Mouse (Mus musculus) forebrain, embryonic 16.5 days (tissue): ENCODE data around the gene Akt1. TPM values are rescaled to one million over a fixed set of nuclear protein-coding genes. Genes with fewer than 3 reads are reported as not detected.
A peak's percentile ranks its signal among the peaks of the same experiment; 100 is the strongest.

Experiments
- ATAC-seq: fragments of 200-750 bp; cut with Nextera tagmentation; 2 replicates; pipeline ENCODE4 v1.8.0; 2017; ENCODE audit warnings: mild to moderate bottlenecking, moderate library complexity
- H3K27ac ChIP-seq: fragments of 300-500 bp; sonication (generic); 2 replicates; pipeline ENCODE4 v1.5.1; 2014; ENCODE audit warnings: low read length, control low read depth
- H3K27me3 ChIP-seq: fragments of 300-500 bp; sonication (generic); replicated peaks from 2 replicates; pipeline ENCODE4 v1.6.1; 2014; ENCODE audit warnings: low read length; ENCODE audit not compliant: control insufficient read depth, insufficient read depth
- H3K36me3 ChIP-seq: fragments of 300-500 bp; sonication (generic); 2 replicates; pipeline ENCODE4 v1.6.1; 2014; ENCODE audit not compliant: control insufficient read depth, insufficient read depth
- H3K4me1 ChIP-seq: fragments of 300-500 bp; sonication (generic); replicated peaks from 2 replicates; pipeline ENCODE4 v1.6.1; 2014; ENCODE audit warnings: low read length; ENCODE audit not compliant: control insufficient read depth, insufficient read depth
- H3K4me2 ChIP-seq: fragments of 300-500 bp; sonication (generic); 2 replicates; pipeline ENCODE4 v1.6.1; 2014; ENCODE audit warnings: mild to moderate bottlenecking, low read length, control low read depth
- H3K4me3 ChIP-seq: fragments of 300-500 bp; sonication (generic); replicated peaks from 2 replicates; pipeline ENCODE4 v1.5.1; 2014; ENCODE audit warnings: mild to moderate bottlenecking, low read length, control low read depth
- H3K9ac ChIP-seq: fragments of 300-500 bp; sonication (generic); replicated peaks from 2 replicates; pipeline ENCODE4 v1.6.1; 2014; ENCODE audit warnings: low read depth, low read length, control low read depth
- H3K9me3 ChIP-seq: fragments of 300-500 bp; sonication (generic); 2 replicates; pipeline ENCODE4 v1.6.1; 2016; ENCODE audit warnings: low read length; ENCODE audit not compliant: control insufficient read depth
- WGBS: fragments of 180-500 bp; shearing (Covaris S2); extraction: QIAGEN DNeasy Blood & Tissue Kit; methylation state at CpG from one replicate; pipeline ENCODE4 v1.1.7; 2014; 5-methylcytosine and 5-hydroxymethylcytosine counted together
- polyA plus RNA-seq: library from polyadenylated mRNA; unstranded; fragments of >200 nt; fragmentation: Nextera tagmentation; extraction: Ambion mirVana; gene quantifications from 2 replicates; pipeline ENCODE4 v1.2.1, GENCODE M21; 2015

The Akt1 gene
- polyA plus RNA-seq, 1 experiment from 2014 or later, result 57.1 TPM

DNA sequence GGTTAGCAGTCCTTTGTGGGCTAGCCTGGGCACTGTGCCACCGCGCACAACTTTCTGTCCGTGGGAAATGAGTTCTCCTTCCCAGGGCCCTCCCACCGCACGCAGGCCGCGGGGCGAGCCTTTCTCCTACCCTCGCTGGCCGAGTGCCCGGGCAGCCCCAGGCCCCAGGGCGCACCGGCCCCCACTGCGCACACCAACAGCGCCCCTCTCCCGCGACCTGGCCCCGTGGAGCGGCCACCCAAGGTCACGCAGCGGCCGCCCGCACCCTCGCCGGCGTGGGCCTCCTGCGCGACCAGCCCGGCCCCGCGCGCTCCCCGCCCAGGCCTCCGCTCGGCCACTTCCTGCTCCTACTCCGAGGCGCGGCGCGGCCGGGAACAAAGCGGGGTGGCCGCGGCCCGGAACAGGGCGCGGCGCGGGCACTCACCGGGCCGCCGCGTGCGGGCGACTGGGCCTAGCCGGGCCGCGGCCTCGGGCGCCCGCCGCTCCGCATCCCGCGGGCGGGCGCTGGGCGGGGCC is 1.1 kb downstream of the Akt1 start:
- WGBS, result under 1% methylated on average over 57 of the region's 68 CpGs
- peak; percentile 30 for ATAC-seq
- Histone ChIP-seq H3K9ac (peak overlapping the region; percentile 99), H3K27ac (peak overlapping the region; percentile 87), H3K9me3 (no peaks in the 10 kb centered on the region), H3K4me1 (peaks cover 45% of the 10 kb centered on the region), H3K36me3 (peaks cover 9% of the 10 kb centered on the region; the same call in 1 of the 2 replicates), H3K27me3 (peaks cover 8% of the 10 kb centered on the region), H3K4me2 (peak overlapping the region; percentile 95), H3K4me3 (peak overlapping the region; percentile 94)

DNA sequence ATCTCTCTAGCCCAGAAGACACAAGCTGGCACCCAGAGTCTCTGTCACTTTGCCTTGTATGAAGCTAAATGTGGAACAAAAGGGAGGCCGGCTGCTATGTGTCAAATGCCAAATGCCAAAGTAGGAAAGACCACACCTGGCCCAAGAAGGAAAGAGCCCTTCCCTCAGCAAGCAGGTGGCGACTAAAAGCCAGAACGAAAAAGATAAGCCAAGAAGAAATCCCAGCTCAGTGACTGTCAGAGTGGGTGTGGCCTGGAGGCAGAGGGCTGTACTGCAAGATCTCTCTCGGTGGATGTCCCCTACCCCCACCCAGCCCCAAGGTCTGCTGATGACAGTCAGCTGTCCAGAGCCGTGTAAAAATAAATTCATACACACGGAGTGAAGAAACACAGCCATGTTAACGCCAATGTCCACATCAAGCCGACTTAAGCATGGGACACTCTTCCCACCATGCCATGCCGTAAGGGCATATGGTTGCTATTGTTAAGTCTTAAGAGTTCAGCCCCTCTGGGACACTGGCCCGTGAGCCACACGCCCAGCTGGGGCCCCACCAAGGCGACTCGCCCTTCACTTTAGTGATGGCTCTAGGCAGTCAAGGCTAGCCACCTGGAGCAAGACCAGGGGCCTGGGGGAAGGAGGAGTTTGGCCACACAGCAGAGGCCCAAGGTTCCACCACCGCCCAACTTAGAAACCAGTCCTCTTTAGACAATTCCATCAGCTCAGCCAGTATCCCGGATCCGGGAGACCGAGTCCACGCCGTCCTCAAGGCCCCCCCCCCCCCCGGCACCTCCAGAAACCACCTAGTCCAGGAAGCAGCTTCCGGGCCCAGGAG is 1.7 kb downstream of the Akt1 start:
- Histone ChIP-seq H3K27ac (peak overlapping the region; percentile 87), H3K27me3 (peaks cover 2% of the 10 kb centered on the region), H3K4me2 (peak overlapping the region; percentile 95), H3K9me3 (no peaks in the 10 kb centered on the region), H3K9ac (peak overlapping the region; percentile 99), H3K4me1 (peaks cover 40% of the 10 kb centered on the region), H3K4me3 (peak overlapping the region; percentile 94), H3K36me3 (peaks cover 12% of the 10 kb centered on the region)
- no peak; the same call in 1 of the 2 replicates for ATAC-seq
- WGBS, result 6% methylated on average over 20 of the region's 21 CpGs

DNA sequence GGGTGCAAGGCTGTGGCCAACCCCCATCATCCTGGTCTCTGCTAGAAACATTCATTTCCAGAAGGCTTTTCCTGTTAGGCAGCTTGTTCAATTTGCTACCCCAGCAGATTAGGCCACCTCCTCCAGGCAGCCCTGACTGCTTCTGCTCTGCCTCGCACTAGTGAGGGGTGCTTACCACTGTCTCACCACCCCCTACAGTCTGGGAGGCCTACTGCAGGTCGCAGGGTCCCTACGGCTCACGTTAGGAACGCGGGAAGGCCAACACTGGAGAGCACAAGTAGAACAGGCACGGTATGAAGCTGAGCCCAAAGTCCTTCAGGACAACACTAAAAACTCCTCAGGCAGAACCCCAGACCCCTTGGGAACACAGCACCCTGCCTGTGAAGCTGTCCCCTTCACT is 2.8 kb downstream of the Akt1 start:
- no peak overlapping the region for H3K9ac ChIP-seq
- H3K4me3 ChIP-seq, result no peak overlapping the region
- no peak overlapping the region for H3K27ac ChIP-seq
- no peak for ATAC-seq
- peak overlapping the region; percentile 95; the same call in 1 of the 2 replicates for H3K4me2 ChIP-seq
- H3K9me3 ChIP-seq, result no peaks in the 10 kb centered on the region
- H3K36me3 ChIP-seq, result peaks cover 14% of the 10 kb centered on the region
- H3K4me1 ChIP-seq, result peaks cover 50% of the 10 kb centered on the region
- H3K27me3 ChIP-seq, result no peaks in the 10 kb centered on the region
- WGBS, result 83% methylated on average over 7 of the region's 7 CpGs

DNA sequence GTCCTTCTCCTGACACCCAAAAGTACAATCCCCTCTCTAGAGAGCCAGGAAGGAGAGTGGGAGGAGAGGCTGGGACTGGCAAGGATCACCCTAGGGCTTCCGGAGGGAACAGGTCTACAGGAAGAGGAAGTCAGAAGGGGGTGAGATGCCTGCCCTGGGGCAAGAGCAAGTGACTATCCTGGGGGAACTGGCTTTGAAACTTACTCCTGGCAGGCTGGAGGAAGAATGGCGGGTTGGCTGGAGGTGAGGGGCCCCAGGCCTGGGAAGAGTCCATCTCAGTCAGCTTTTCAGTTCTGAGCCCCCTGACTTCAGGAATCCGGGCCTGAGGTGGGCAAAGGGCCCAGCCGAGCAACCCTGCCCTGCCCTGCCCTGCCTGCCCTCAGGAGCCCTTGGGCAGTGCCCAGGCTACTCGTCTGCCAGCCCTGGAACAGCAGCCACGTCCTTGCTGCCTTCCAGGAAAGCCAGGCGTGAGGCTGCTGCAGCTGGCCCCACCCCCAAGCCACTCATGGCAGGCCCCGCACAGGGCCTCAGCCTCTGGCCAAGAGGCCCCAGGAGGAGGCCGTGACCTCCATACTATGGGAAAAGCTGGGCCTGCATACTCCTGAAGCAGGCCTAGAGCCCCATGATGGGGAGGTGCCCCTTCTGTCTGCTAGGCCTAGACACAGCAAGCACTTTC is 3.8 kb downstream of the Akt1 start:
- H3K4me2 ChIP-seq, result no peak overlapping the region

DNA sequence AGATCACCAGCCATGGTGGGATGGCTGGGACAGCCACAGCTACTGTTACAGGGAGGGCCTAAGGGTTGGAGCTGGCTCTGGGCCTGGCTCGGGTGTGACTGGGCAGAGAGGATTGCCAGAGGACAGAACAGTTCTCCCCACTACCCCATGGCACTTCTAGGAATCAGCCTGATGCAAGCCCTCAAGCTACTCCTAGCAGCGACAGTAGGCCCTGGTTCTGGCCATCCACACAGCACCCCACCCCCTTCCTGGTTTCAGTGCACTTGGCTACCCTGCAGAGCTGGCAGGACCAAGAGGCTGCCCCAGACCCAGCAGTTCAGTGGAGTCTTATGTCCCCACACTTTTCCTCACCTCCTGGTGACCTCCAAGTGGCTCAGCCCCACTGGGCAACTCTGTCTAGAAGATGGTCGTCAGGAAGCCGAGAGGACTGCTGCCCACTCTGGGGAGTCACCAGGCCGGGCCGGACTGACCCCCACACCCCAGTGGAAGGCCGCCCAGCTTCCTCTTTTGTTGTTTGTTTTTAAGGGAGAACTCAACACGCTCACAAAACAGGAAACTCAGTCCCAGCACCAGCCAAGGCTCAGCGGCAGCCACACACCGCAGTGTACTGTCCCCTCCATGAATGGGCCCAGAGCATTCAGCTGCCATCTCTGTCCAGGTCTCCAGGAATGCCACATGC is 6.9 kb downstream of the Akt1 start:
- H3K27ac ChIP-seq, result no peak overlapping the region
- H3K4me3 ChIP-seq, result no peak overlapping the region
- WGBS, result 84% methylated on average over 10 of the region's 10 CpGs
- ATAC-seq, result no peak
- H3K4me2 ChIP-seq, result no peak overlapping the region
- H3K27me3 ChIP-seq, result no peaks in the 10 kb centered on the region
- peaks cover 14% of the 10 kb centered on the region for H3K36me3 ChIP-seq
- H3K4me1 ChIP-seq, result peaks cover 72% of the 10 kb centered on the region
- no peak overlapping the region for H3K9ac ChIP-seq
- no peaks in the 10 kb centered on the region for H3K9me3 ChIP-seq

More for the DNA sequence above, 3.8 kb downstream of the Akt1 start:
- no peaks in the 10 kb centered on the region for H3K9me3 ChIP-seq
- peaks cover 59% of the 10 kb centered on the region for H3K4me1 ChIP-seq
- WGBS, result 51% methylated on average over 9 of the region's 9 CpGs
- no peak for ATAC-seq
- peaks cover 14% of the 10 kb centered on the region for H3K36me3 ChIP-seq
- H3K27ac ChIP-seq, result no peak overlapping the region
- no peak overlapping the region for H3K4me3 ChIP-seq
- H3K9ac ChIP-seq, result no peak overlapping the region
- H3K27me3 ChIP-seq, result no peaks in the 10 kb centered on the region

DNA sequence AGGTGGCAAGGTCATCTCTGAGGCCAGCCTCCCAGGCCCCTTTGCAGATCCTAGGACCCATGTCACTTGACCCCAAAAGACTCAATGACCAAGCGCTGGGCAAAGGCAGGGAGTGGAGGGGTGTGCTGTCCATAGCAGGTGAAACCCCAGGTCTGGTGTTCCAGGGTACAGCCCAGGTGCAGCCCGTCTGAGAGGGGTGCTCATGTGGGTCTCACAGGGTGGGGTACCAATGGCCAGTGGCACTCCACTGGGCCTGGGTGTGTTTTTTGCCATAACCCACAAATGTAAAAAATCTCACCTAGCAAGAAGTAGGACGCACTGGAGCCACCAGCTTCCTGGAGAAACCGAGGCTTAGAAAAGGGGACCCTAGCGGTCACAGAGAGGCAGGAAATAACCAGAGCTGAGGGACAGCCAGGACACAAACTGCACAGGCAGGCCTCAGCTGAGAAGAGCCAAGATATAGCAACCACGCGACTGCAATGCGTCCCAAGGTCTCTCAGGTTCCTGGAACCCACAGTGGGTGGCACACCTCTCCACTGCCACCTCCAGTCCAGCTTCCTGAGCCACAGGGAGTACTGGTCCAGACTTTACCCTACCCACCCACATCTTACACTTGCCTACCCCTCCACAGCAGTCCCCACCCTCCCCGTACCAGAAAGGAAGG is 8.7 kb downstream of the Akt1 start:
- Histone ChIP-seq H3K27me3 (no peaks in the 10 kb centered on the region), H3K4me2 (peak overlapping the region; percentile 13), H3K9me3 (no peaks in the 10 kb centered on the region), H3K27ac (peak overlapping the region; percentile 71), H3K9ac (peak overlapping the region; percentile 9; the same call in 1 of the 2 replicates), H3K4me3 (no peak overlapping the region), H3K4me1 (peaks cover 72% of the 10 kb centered on the region), H3K36me3 (peaks cover 17% of the 10 kb centered on the region)
- ATAC-seq, result no peak
- 79% methylated on average over 9 of the region's 9 CpGs for WGBS

DNA sequence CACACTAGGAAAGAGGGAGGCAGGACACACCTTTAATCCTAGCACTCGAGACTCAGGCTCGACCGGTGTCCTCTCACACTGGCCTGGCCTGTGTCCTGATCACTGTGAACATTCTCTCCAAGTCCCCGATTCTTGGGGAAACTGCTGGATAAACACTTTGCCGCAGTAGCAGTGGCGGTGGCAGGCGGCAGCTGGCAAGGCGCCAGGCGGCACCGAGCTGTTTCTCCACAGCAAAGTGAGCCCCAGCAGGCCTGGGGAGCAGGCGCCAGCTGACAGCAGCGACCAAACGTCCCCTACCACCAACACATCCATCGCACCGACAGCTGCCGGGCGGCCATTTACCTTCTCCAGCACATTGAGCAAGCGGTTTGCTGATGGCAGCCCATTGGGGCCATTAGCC is 9.2 kb downstream of the Akt1 start:
- Histone ChIP-seq H3K36me3 (peaks cover 17% of the 10 kb centered on the region), H3K4me2 (peak overlapping the region; percentile 13), H3K4me3 (no peak overlapping the region), H3K4me1 (peaks cover 73% of the 10 kb centered on the region), H3K9me3 (no peaks in the 10 kb centered on the region), H3K27me3 (no peaks in the 10 kb centered on the region), H3K27ac (peak overlapping the region; percentile 74), H3K9ac (peak overlapping the region; percentile 9)
- peak; percentile 37 for ATAC-seq
- WGBS, result 7% methylated on average over 18 of the region's 18 CpGs

DNA sequence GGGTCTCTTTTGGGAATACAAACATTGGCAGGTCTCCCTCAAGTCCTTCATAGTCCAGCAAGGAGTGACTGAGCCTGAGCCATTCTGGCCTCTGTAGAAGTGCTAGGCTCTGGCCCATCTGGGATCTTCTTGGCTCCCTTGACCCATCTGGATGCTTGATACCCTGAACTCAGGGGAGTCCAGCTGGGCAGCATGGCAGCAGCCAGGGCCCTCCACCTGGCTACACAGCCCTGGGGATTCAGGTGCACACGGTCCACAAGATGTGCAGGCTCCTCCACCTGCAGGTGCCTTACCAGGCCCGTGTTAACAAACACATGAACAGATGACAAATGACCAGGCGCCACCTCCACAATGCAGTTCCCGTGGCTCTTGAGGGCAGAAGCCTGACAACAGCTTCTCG is 10.0 kb downstream of the Akt1 start:
- H3K27me3 ChIP-seq, result no peaks in the 10 kb centered on the region
- H3K4me1 ChIP-seq, result peaks cover 75% of the 10 kb centered on the region
- 57% methylated on average over 5 of the region's 5 CpGs for WGBS
- ATAC-seq, result no peak
- 0 out of 2 replicates have a peak overlapping the region, but pooled peaks have one; percentile 20 for H3K9ac ChIP-seq
- H3K4me2 ChIP-seq, result no peak overlapping the region
- peak overlapping the region; percentile 74 for H3K27ac ChIP-seq
- H3K9me3 ChIP-seq, result no peaks in the 10 kb centered on the region
- peaks cover 13% of the 10 kb centered on the region for H3K36me3 ChIP-seq
- no peak overlapping the region for H3K4me3 ChIP-seq
